Mouse (Mus musculus): ENCODE data around the gene Vpreb1.
"Not testable (repeated sequence)": the region's sequence is repeated elsewhere in the genome, so short reads cannot be mapped to it uniquely, and the experiment has no call there.

Gene Vpreb1

DNA sequence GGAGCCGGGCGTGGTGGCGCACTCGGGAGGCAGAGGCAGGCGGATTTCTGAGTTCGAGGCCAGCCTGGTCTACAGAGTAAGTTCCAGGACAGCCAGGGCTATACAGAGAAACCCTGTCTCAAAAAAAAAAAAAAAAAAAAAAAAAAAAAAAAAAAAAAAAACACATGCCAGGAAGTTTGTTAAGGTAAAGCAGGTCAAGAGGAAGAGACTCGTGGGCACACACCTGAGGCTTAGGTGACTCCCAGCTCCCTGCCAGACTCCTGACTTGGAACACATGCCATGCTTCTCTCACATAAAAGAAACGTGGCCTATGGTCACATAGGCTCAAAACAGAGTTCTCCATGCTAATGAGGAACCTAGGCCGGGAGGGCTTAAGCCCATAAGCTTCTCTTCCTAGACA is 14.6 kb downstream of the Vpreb1 start:
- not testable (repeated sequence) for DNase-seq (ENCODE audit: low read depth, low spot score)

DNA sequence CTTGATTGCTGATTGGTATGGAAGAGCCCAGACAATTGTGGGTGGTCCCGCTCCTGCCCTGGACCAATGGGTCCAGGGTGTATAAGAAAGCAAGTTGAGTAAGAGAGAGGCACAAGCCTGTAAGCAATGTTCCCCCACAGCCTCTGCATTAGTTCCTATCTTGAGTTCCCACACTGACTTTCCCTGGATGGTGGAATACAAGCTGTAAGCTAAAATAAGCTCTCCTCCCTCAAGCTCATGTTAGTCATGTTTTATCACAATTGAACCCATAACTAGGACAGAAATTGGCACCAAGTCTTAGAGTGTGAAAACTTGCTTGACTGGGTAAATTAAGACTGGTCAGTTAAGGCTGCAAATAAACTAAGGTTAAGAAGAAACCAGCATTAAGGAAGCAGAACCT is 15.1 kb downstream of the Vpreb1 start:
- no peak for DNase-seq (ENCODE audit: low read depth, low spot score)

DNA sequence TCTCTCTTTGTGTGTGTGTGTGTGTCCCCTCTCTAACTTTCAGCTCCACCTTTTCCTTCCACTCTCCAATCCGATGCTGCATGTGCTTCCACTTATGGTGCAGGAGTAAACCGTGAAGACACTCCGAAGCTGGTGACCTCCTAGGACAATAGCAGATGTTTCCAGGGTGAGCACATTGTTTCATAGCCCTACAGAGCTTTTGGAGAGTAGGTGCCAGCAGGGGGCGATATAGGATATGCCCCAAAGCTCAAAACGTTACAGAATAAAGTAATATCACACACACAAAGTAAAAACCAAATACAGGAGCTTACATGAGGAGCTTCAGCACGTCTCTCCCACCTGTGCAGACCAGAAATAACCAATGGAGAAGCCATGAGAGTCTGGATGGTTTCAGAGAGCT is 15.8 kb downstream of the Vpreb1 start:
- peak; percentile 46 for DNase-seq (ENCODE audit: low read depth, low spot score)

GRCm38 (mm10) chr16:16852411-16852810 is 18.2 kb downstream of the Vpreb1 start:
- no peak for DNase-seq (ENCODE audit: low read depth, low spot score)

- DNase-seq (ENCODE audit: low read depth, low spot score), result no peak
Observed at GRCm38 (mm10) chr16:16849196-16849595, 21.4 kb downstream of the Vpreb1 start.

DNA sequence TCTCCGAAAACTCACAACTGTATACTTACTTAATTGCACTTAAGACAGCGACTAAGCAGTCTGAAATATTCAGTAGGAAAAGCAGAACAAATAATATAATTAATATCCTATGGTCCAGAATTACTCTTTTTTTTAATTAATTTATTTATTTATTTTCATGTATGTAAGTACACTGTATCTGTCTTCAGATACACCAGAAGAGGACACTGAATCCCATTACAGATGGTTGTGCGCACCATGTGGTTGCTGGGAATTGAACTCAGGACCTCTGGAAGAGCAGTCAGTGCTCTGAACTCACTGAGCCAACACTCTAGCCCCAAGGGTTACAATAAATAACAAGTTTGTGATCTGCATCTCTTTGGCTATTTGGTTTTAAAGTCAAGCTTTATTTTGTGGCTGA is 41.0 kb downstream of the Vpreb1 start:
- DNase-seq (ENCODE audit: low read depth, low spot score), result no peak

DNA sequence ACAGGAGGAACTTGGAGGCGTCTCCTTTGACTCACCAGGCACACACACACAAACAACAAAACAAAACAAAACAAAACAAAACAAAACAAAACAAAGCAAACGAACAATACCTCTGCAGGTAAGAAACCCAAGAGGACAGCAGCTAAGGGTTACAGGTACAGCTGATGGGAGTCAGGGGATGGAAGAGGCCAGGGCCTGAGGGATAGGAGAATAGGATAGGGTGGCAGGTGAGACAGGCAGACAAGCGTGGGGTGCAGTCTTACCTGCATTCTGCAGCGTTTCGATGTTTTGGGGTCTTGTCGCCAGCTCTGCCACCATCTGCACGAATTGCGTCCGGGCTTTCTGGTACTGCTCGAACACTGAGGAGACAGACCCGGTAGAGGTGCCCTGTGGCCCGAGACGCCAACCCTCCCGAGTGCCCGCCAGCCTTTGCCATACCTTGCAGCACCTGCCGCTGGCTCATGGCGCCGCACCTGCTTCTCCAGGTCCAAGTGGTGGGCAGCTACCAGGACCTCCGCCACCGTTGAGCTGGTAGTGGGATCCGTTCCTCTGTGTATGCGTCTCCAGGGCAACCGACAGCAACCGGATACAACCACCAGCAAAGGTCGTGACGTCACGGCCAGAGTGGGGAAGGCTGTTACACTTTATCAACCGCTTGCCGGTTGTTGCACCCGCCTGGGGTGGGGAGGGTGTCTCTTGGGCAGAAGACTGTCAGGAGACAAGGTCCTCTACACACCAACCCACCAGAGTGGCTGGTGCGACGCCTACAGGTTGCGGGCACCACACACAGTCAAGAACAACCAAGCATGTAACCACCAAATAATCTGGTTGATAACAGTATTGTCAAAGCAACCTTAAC is 41.7 kb downstream of the Vpreb1 start, which contains the start of gene Spag6l:
TSS of gene Spag6l (minus strand) at position 700 of the 859 bp plus-strand sequence.
- peak; percentile 79 for DNase-seq (ENCODE audit: low read depth, low spot score)

DNA sequence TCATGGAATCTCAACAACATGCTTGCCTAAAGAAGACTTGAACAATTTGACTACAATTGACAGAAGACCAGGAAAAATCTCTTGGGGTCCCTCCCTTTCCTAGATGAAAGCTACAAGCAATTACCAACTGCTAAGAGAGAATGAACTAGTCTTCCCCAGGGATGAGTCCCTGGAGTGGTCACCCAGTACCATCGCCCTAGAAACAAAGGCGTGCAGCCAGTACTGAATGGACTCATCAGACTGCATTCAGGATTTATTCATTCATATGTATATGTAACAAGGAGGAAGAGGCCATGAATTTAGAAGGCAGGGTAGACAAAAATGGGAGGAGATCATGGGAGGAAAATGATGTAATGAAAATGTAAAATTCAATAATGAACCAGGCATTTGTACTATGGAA is 44.4 kb downstream of the Vpreb1 start:
- DNase-seq (ENCODE audit: low read depth, low spot score), result no peak

GRCm38 (mm10) chr16:16825476-16825875 is 45.2 kb downstream of the Vpreb1 start:
- DNase-seq (ENCODE audit: low read depth, low spot score), result no peak

All from forelimb bud, embryonic 11.5 days (tissue).